Mouse (Mus musculus) erythroblast, embryonic 14.5 days (primary cell): ENCODE results near the gene Tgfbr1.

Source experiments
- GATA1 ChIP-seq: IDR thresholded peaks from 2 replicates; pipeline ENCODE4 v1.6.1; 2012; ENCODE audit warnings: low read length, inconsistent platforms, mixed read lengths
- TAL1 ChIP-seq: IDR thresholded peaks from 3 replicates; pipeline ENCODE4 v1.6.1; 2012; ENCODE audit warnings: low read length, inconsistent platforms, mixed read lengths

DNA sequence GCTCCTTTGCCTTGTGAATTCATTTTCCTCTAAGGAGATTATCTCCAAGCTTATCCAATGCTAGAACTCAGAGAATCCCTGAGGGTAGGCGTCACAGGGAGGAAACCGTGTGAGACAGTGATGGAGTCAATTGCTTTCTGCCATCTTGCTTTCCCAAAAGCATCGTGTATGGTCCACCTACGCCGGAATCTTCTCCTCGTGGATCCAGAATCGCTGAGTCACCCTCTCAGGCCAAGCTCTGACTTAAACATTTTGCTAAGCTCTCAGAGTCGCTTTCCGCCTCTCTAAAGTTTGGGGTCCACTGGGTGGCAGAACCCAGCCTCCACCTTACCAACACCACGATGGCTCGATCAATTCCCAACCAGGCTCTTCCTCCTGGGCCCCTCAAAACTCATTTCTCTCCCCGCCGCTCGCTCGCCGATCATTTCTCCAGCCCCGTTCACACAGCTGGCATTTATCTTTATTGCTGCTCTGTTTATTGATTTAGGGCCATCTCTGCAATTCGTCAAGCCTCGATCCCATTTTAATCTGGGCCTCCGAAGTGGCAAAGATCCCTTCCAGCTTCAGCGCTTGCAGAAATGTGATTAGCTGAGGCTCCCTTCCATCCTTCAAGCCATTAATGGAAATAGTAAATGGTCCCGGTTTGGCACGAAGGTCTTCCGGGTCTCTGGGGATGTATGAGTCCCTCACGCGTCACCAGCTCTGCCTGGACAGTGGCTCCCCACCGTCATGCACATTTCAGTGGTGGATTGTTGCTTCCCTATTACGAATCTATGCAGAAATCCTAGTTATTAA lies 82.7 kb downstream of the Tgfbr1 start:
- TF ChIP-seq TAL1 = no peak
- TF ChIP-seq GATA1 = no peak
